Mouse (Mus musculus): ENCODE measurements around the gene Afap1. TPM values are rescaled to one million over a fixed set of nuclear protein-coding genes. Genes with fewer than 3 reads are reported as not detected.

Gene Afap1
- polyA plus RNA-seq, 1 experiment from 2014 or later = 57.0 TPM

DNA sequence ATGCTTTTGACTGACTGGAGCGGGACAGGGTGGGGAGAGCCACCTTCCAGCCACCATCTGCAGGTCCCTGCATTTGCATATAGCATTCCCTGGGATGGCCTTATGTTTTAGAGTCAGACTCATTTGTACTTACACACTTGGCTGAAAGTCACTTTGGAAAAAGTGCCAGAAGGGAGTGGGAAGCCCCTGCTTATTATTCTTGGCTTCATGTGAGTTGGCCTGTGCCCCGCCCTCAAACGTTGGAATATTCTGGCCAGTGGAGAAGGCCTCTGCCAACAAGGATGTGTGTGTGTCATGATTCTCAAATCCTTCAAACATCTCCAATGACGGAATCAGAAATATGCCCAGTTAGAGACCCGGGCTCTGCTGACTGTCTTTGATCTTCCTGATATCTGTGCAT is 88.2 kb downstream of the Afap1 start:
- WGBS = 89% methylated on average over 5 of the region's 5 CpGs
- H3K27ac ChIP-seq (replicated peaks) = no peak overlapping the region
- no peak for ATAC-seq (ENCODE audit: low FRiP score)
- no peak overlapping the region for H3K9ac ChIP-seq (replicated peaks)
- H3K4me3 ChIP-seq (replicated peaks) = no peak overlapping the region
- H3K9me3 ChIP-seq (replicated peaks) = no peaks in the 10 kb centered on the region
- no peaks in the 10 kb centered on the region for H3K27me3 ChIP-seq (replicated peaks)
- no peaks in the 10 kb centered on the region; the same call in 1 of the 2 replicates for H3K4me1 ChIP-seq
- H3K36me3 ChIP-seq = peaks cover 57% of the 10 kb centered on the region
- H3K4me2 ChIP-seq = no peak overlapping the region

DNA sequence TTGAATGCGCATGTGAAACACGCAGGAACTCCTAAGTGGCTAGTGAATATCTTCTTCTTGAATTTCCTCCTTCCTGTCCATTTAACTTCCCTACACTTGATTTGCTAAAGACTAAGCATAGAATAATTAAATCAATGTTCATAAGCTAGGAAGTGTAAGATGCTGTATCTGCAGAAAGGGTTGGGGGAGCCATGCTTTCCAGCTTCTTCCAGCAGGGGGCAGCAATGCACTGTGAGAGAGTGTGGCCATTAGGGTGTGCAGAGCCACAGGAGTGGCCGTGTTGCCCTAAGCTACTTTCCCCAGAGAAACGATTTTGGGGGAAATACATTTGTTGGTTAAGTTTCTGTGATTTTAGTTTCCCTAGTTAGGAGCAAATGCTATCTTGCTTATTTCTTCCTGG is 88.9 kb downstream of the Afap1 start:
- Histone ChIP-seq H3K9ac (replicated peaks) (no peak overlapping the region), H3K36me3 (peaks cover 56% of the 10 kb centered on the region), H3K4me2 (no peak overlapping the region), H3K9me3 (replicated peaks) (no peaks in the 10 kb centered on the region), H3K27me3 (replicated peaks) (no peaks in the 10 kb centered on the region), H3K4me1 (no peaks in the 10 kb centered on the region; the same call in 1 of the 2 replicates), H3K4me3 (replicated peaks) (no peak overlapping the region), H3K27ac (replicated peaks) (no peak overlapping the region)
- 38% methylated on average over 4 of the region's 4 CpGs for WGBS
- peak; percentile 73; the same call in 1 of the 2 replicates for ATAC-seq (ENCODE audit: low FRiP score)

- Histone ChIP-seq H3K9ac (replicated peaks) (no peak overlapping the region), H3K9me3 (replicated peaks) (no peaks in the 10 kb centered on the region), H3K27ac (replicated peaks) (no peak overlapping the region), H3K36me3 (peaks cover 68% of the 10 kb centered on the region), H3K27me3 (replicated peaks) (no peaks in the 10 kb centered on the region), H3K4me2 (no peak overlapping the region), H3K4me3 (replicated peaks) (no peak overlapping the region), H3K4me1 (peaks cover 3% of the 10 kb centered on the region)
- ATAC-seq (ENCODE audit: low FRiP score) = no peak
- 79% methylated on average over 8 of the region's 8 CpGs for WGBS
These were observed 92.5 kb downstream of the Afap1 start for GRCm38 (mm10) chr5:35985611-35986010.

DNA sequence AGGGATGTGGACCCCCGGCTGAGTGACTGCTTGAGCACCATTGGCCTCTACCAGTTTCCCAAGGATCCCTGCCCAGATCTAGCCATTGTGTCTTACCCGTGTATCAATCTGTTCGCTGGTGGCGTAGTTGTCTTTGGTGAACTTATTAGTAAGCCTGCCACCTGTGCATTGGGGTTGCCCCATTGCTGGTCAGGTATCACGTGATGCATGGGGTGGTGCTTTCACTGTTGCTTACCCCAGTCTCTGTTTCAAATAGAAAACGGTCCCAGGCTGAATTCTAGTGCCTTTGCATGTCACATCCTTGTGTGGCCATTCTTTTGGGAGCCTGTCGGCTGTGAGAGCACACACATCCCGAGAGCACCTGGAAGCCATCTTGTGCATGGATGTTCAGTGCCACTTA is 95.0 kb downstream of the Afap1 start:
- no peak overlapping the region for H3K27ac ChIP-seq (replicated peaks)
- ATAC-seq (ENCODE audit: low FRiP score) = no peak
- no peak overlapping the region for H3K4me3 ChIP-seq (replicated peaks)
- no peak overlapping the region for H3K4me2 ChIP-seq
- H3K4me1 ChIP-seq = peaks cover 11% of the 10 kb centered on the region; the same call in 1 of the 2 replicates
- H3K27me3 ChIP-seq (replicated peaks) = no peaks in the 10 kb centered on the region
- peaks cover 73% of the 10 kb centered on the region for H3K36me3 ChIP-seq
- no peak overlapping the region for H3K9ac ChIP-seq (replicated peaks)
- no peaks in the 10 kb centered on the region for H3K9me3 ChIP-seq (replicated peaks)
- WGBS = 96% methylated on average over 8 of the region's 8 CpGs

- Histone ChIP-seq H3K4me3 (replicated peaks) (no peak overlapping the region), H3K27ac (replicated peaks) (no peak overlapping the region), H3K9ac (replicated peaks) (no peak overlapping the region), H3K27me3 (replicated peaks) (no peaks in the 10 kb centered on the region), H3K4me1 (peaks cover 11% of the 10 kb centered on the region; the same call in 1 of the 2 replicates), H3K36me3 (peaks cover 75% of the 10 kb centered on the region), H3K4me2 (no peak overlapping the region), H3K9me3 (replicated peaks) (no peaks in the 10 kb centered on the region)
- 83% methylated on average over 6 of the region's 6 CpGs for WGBS
- no peak for ATAC-seq (ENCODE audit: low FRiP score)
These were observed 96.4 kb downstream of the Afap1 start for GRCm38 (mm10) chr5:35989506-35989905.

- H3K36me3 ChIP-seq = peaks cover 72% of the 10 kb centered on the region
- H3K27ac ChIP-seq (replicated peaks) = no peak overlapping the region
- H3K9me3 ChIP-seq (replicated peaks) = no peaks in the 10 kb centered on the region
- H3K4me2 ChIP-seq = no peak overlapping the region
- H3K4me1 ChIP-seq = peaks cover 11% of the 10 kb centered on the region; the same call in 1 of the 2 replicates
- H3K9ac ChIP-seq (replicated peaks) = no peak overlapping the region
- 84% methylated on average over 11 of the region's 11 CpGs for WGBS
- H3K27me3 ChIP-seq (replicated peaks) = no peaks in the 10 kb centered on the region
- H3K4me3 ChIP-seq (replicated peaks) = no peak overlapping the region
- ATAC-seq (ENCODE audit: low FRiP score) = no peak
These were observed 97.0 kb downstream of the Afap1 start for GRCm38 (mm10) chr5:35989986-35990735.

GRCm38 (mm10) chr5:36003797-36004196 is 110.7 kb downstream of the Afap1 start:
- Histone ChIP-seq H3K4me1 (peaks cover 13% of the 10 kb centered on the region; the same call in 1 of the 2 replicates), H3K4me3 (replicated peaks) (no peak overlapping the region), H3K9ac (replicated peaks) (no peak overlapping the region), H3K27ac (replicated peaks) (no peak overlapping the region), H3K9me3 (replicated peaks) (no peaks in the 10 kb centered on the region), H3K27me3 (replicated peaks) (no peaks in the 10 kb centered on the region), H3K36me3 (peaks cover 39% of the 10 kb centered on the region), H3K4me2 (no peak overlapping the region)
- ATAC-seq (ENCODE audit: low FRiP score) = no peak
- 86% methylated on average over 10 of the region's 10 CpGs for WGBS

DNA sequence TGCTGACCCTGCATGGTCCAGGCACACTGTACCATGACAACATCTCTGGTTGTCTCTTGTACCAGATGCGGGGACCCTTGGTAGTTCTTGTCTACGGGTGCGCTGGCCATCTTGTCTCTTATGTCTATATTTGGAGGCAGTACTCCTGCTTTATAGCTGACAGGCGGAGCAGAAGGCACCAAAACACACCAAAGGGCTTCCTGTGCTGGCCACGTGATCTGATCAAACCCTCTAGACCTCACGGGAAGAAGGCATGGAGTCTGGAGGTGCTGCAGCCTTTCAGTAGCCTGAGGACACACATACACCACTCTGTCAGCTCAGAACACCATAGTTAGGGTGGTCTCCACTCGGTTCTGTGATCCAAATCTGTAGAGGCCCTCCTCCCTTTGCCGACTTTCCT is 113.0 kb downstream of the Afap1 start:
- Histone ChIP-seq H3K4me2 (no peak overlapping the region), H3K9me3 (replicated peaks) (no peaks in the 10 kb centered on the region), H3K27ac (replicated peaks) (no peak overlapping the region), H3K36me3 (peaks cover 16% of the 10 kb centered on the region), H3K4me1 (peaks cover 13% of the 10 kb centered on the region; the same call in 1 of the 2 replicates), H3K4me3 (replicated peaks) (no peak overlapping the region), H3K9ac (replicated peaks) (no peak overlapping the region), H3K27me3 (replicated peaks) (no peaks in the 10 kb centered on the region)
- ATAC-seq (ENCODE audit: low FRiP score) = no peak
- 88% methylated on average over 8 of the region's 8 CpGs for WGBS

- peaks cover 12% of the 10 kb centered on the region; the same call in 1 of the 2 replicates for H3K36me3 ChIP-seq
- H3K27ac ChIP-seq (replicated peaks) = no peak overlapping the region
- 84% methylated on average over 5 of the region's 5 CpGs for WGBS
- no peak overlapping the region for H3K4me2 ChIP-seq
- no peak overlapping the region for H3K9ac ChIP-seq (replicated peaks)
- no peak for ATAC-seq (ENCODE audit: low FRiP score)
- H3K4me1 ChIP-seq = peaks cover 13% of the 10 kb centered on the region; the same call in 1 of the 2 replicates
- no peaks in the 10 kb centered on the region for H3K9me3 ChIP-seq (replicated peaks)
- no peaks in the 10 kb centered on the region for H3K27me3 ChIP-seq (replicated peaks)
- H3K4me3 ChIP-seq (replicated peaks) = no peak overlapping the region
These were observed 113.5 kb downstream of the Afap1 start for GRCm38 (mm10) chr5:36006586-36006985.

GRCm38 (mm10) chr5:36007649-36008048 is 114.5 kb downstream of the Afap1 start:
- H3K27ac ChIP-seq (replicated peaks) = no peak overlapping the region
- H3K9ac ChIP-seq (replicated peaks) = no peak overlapping the region
- no peaks in the 10 kb centered on the region for H3K9me3 ChIP-seq (replicated peaks)
- peak; percentile 54; the same call in 1 of the 2 replicates for ATAC-seq (ENCODE audit: low FRiP score)
- no peak overlapping the region for H3K4me2 ChIP-seq
- 52% methylated on average over 10 of the region's 10 CpGs for whole genome bisulfite sequencing
- no peaks in the 10 kb centered on the region for H3K27me3 ChIP-seq (replicated peaks)
- peaks cover 5% of the 10 kb centered on the region; the same call in 1 of the 2 replicates for H3K36me3 ChIP-seq
- H3K4me1 ChIP-seq = peaks cover 13% of the 10 kb centered on the region; the same call in 1 of the 2 replicates
- H3K4me3 ChIP-seq (replicated peaks) = no peak overlapping the region

GRCm38 (mm10) chr5:36009405-36009804 is 116.3 kb downstream of the Afap1 start:
- no peak overlapping the region for H3K27ac ChIP-seq (replicated peaks)
- H3K36me3 ChIP-seq = no peaks in the 10 kb centered on the region
- no peaks in the 10 kb centered on the region for H3K27me3 ChIP-seq (replicated peaks)
- H3K4me3 ChIP-seq (replicated peaks) = no peak overlapping the region
- peaks cover 13% of the 10 kb centered on the region; the same call in 1 of the 2 replicates for H3K4me1 ChIP-seq
- H3K9me3 ChIP-seq (replicated peaks) = no peaks in the 10 kb centered on the region
- H3K4me2 ChIP-seq = no peak overlapping the region
- no peak overlapping the region for H3K9ac ChIP-seq (replicated peaks)
- 85% methylated on average over 4 of the region's 4 CpGs for WGBS
- no peak for ATAC-seq (ENCODE audit: low FRiP score)

DNA sequence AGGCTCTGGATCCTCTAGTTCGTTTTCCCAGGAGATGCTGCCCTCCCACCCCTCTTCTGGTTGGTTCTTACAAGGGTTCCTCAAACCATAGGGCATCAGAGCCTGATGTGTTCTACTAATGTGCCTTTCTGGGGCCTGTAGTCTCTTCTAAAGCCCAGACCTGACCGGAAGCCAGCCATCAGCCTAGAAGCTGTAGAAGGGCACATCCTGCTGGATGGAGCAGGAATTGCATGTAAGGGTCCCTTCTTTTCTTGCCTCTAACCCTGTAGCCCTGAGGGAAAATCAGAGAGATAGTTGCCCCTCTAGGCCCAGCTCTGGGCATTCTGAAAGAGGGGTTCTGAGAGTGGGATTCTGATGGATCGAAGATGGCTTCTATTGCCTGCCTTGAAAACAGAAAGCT is 125.2 kb downstream of the Afap1 start:
- Histone ChIP-seq H3K4me2 (no peak overlapping the region), H3K36me3 (no peaks in the 10 kb centered on the region; the same call in 1 of the 2 replicates), H3K4me1 (no peaks in the 10 kb centered on the region), H3K9me3 (replicated peaks) (no peaks in the 10 kb centered on the region), H3K27me3 (replicated peaks) (no peaks in the 10 kb centered on the region), H3K4me3 (replicated peaks) (no peak overlapping the region), H3K9ac (replicated peaks) (no peak overlapping the region), H3K27ac (replicated peaks) (no peak overlapping the region)
- ATAC-seq (ENCODE audit: low FRiP score) = no peak
- 85% methylated on average over 3 of the region's 3 CpGs for WGBS
